Mouse (Mus musculus): ENCODE data around the gene Esp22. TPM values are rescaled to one million over a fixed set of nuclear protein-coding genes. Genes with fewer than 3 reads are reported as not detected.
"Not testable (repeated sequence)": the region's sequence is repeated elsewhere in the genome, so short reads cannot be mapped to it uniquely, and the experiment has no call there.

Gene Esp22
- total RNA-seq (2021), result not detected
- long read RNA-seq, experiment 1, result 0 reads
- long read RNA-seq, experiment 2, result 0 reads

GRCm38 (mm10) chr17:39095034-39095433, at the start of gene Esp22:
Gene Esp22 (plus strand): TSS chr17:39095334.
- no peak for DNase-seq (ENCODE audit: low spot score in 2 of 2)

- no peak for DNase-seq (ENCODE audit: low spot score in 2 of 2)
These were observed 31.5 kb upstream of the Esp22 start for GRCm38 (mm10) chr17:39063641-39064040.

GRCm38 (mm10) chr17:39076937-39077336, 18.2 kb upstream of the Esp22 start, which contains the start of gene Esp23:
Gene Esp23 (minus strand): TSS chr17:39077037.
- no peak for DNase-seq (ENCODE audit: low spot score in 2 of 2)

GRCm38 (mm10) chr17:39107126-39107525, 12.0 kb downstream of the Esp22 start:
- not testable (repeated sequence) for DNase-seq (ENCODE audit: low spot score in 2 of 2)

GRCm38 (mm10) chr17:39129156-39129555, 34.0 kb downstream of the Esp22 start:
- DNase-seq (ENCODE audit: low spot score in 2 of 2), result not testable (repeated sequence)

Other genes with a start within 250 kb of the Esp22 start
- not detected for gene Esp24, start 58.6 kb upstream of the Esp22 start, total RNA-seq (2021)
- gene Gm21903, start 52.0 kb upstream of the Esp22 start, total RNA-seq (2021), result not detected
- gene Esp23, start 18.3 kb upstream of the Esp22 start, total RNA-seq (2021), result not detected

All from layer of hippocampus, postnatal 14 days (tissue).